Mouse (Mus musculus) small intestine, adult 2 months (tissue): ENCODE measurements around the gene Irx2.

Experiments used
- CTCF ChIP-seq: fragments of 200-500 bp; IDR thresholded peaks from 2 replicates; pipeline ENCODE4 v1.5.1; 2012; ENCODE audit warnings: low read depth, mild to moderate bottlenecking, control low read depth, inconsistent platforms, low read length, moderate library complexity, mixed read lengths; ENCODE audit not compliant: insufficient replicate concordance, insufficient read length; ENCODE audit errors: extremely low read depth
- POLR2A ChIP-seq: fragments of 200-500 bp; IDR thresholded peaks from 2 replicates; pipeline ENCODE4 v1.6.1; 2012; ENCODE audit warnings: low read depth, mild to moderate bottlenecking, control low read depth, inconsistent platforms, low read length, moderate library complexity

DNA sequence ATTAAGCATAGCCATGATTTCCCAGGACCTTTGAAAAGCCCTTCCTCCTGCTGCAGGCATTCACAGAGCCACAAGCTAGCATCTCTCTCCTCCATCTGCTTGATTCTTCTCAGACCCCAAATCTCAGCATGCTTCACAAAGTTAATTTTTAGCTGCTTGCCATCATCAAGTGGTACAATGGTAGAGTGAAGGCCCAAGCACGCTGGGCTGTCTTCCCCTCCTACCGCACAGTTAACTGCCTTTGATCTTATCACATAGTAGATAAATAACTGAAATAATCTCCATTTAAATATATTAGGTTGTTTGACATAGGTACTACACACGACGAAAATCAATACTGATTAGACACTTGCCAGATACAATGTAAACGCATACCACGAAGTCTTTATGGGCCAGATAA lies 35.3 kb upstream of the Irx2 start:
- no peak for TF ChIP-seq CTCF
- no peak for TF ChIP-seq POLR2A
